Mouse (Mus musculus): ENCODE data around the gene Fam229b. TPM values are rescaled to one million over a fixed set of nuclear protein-coding genes. Genes with fewer than 3 reads are reported as not detected.

The Fam229b gene
- polyA plus RNA-seq, 1 experiment from 2014 or later = 8.5 TPM

- WGBS = 75% methylated on average over 4 of the region's 4 CpGs
- H3K4me3 ChIP-seq = no peak overlapping the region
- H3K4me1 ChIP-seq = peaks cover 3% of the 10 kb centered on the region; the same call in 1 of the 2 replicates
- H3K9me3 ChIP-seq (replicated peaks) = no peaks in the 10 kb centered on the region
- H3K27ac ChIP-seq = no peak overlapping the region
- H3K27me3 ChIP-seq (ENCODE audit: low read depth, poor library complexity, severe bottlenecking) = no peaks in the 10 kb centered on the region
- no peak for DNase-seq (ENCODE audit: low spot score)
- peaks cover 25% of the 10 kb centered on the region for H3K36me3 ChIP-seq
Observed at GRCm38 (mm10) chr10:39106935-39107334, 26.8 kb downstream of the Fam229b start.

GRCm38 (mm10) chr10:39106413-39106812 lies 27.3 kb downstream of the Fam229b start:
- WGBS = 73% methylated on average over 3 of the region's 3 CpGs
- no peak overlapping the region for H3K27ac ChIP-seq
- no peaks in the 10 kb centered on the region for H3K27me3 ChIP-seq (ENCODE audit: low read depth, poor library complexity, severe bottlenecking)
- no peak overlapping the region for H3K4me3 ChIP-seq
- H3K36me3 ChIP-seq = peaks cover 26% of the 10 kb centered on the region
- peaks cover 3% of the 10 kb centered on the region; the same call in 1 of the 2 replicates for H3K4me1 ChIP-seq
- no peaks in the 10 kb centered on the region for H3K9me3 ChIP-seq (replicated peaks)
- DNase-seq (ENCODE audit: low spot score) = no peak

GRCm38 (mm10) chr10:39104803-39105449 lies 28.8 kb downstream of the Fam229b start:
- no peaks in the 10 kb centered on the region for H3K27me3 ChIP-seq (ENCODE audit: low read depth, poor library complexity, severe bottlenecking)
- no peak overlapping the region for H3K4me3 ChIP-seq
- no peak overlapping the region for H3K27ac ChIP-seq
- H3K9me3 ChIP-seq (replicated peaks) = no peaks in the 10 kb centered on the region
- 94% methylated on average over 8 of the region's 8 CpGs for WGBS
- H3K36me3 ChIP-seq = peaks cover 24% of the 10 kb centered on the region
- H3K4me1 ChIP-seq = peaks cover 3% of the 10 kb centered on the region; the same call in 1 of the 2 replicates
- DNase-seq (ENCODE audit: low spot score) = no peak

- no peak overlapping the region for H3K27ac ChIP-seq
- H3K27me3 ChIP-seq (ENCODE audit: low read depth, poor library complexity, severe bottlenecking) = no peaks in the 10 kb centered on the region
- no peak for DNase-seq (ENCODE audit: low spot score)
- no peaks in the 10 kb centered on the region for H3K9me3 ChIP-seq (replicated peaks)
- no peaks in the 10 kb centered on the region for H3K4me1 ChIP-seq
- H3K4me3 ChIP-seq = no peak overlapping the region
- H3K36me3 ChIP-seq = peaks cover 56% of the 10 kb centered on the region
- 96% methylated on average over 10 of the region's 10 CpGs for WGBS
Observed at GRCm38 (mm10) chr10:39098746-39099145, 35.0 kb downstream of the Fam229b start.

GRCm38 (mm10) chr10:39096981-39097380 lies 36.7 kb downstream of the Fam229b start:
- H3K4me1 ChIP-seq = no peaks in the 10 kb centered on the region
- WGBS = 86% methylated on average over 9 of the region's 9 CpGs
- no peaks in the 10 kb centered on the region for H3K27me3 ChIP-seq (ENCODE audit: low read depth, poor library complexity, severe bottlenecking)
- H3K4me3 ChIP-seq = no peak overlapping the region
- no peak overlapping the region for H3K27ac ChIP-seq
- no peak for DNase-seq (ENCODE audit: low spot score)
- peaks cover 53% of the 10 kb centered on the region for H3K36me3 ChIP-seq
- no peaks in the 10 kb centered on the region for H3K9me3 ChIP-seq (replicated peaks)

GRCm38 (mm10) chr10:39072048-39072447 lies 61.7 kb downstream of the Fam229b start:
- DNase-seq (ENCODE audit: low spot score) = no peak
- H3K4me1 ChIP-seq = no peaks in the 10 kb centered on the region
- no peaks in the 10 kb centered on the region for H3K27me3 ChIP-seq (ENCODE audit: low read depth, poor library complexity, severe bottlenecking)
- H3K36me3 ChIP-seq = peaks cover 25% of the 10 kb centered on the region
- no peak overlapping the region for H3K4me3 ChIP-seq
- H3K9me3 ChIP-seq (replicated peaks) = no peaks in the 10 kb centered on the region
- H3K27ac ChIP-seq = no peak overlapping the region
- 79% methylated on average over 4 of the region's 4 CpGs for WGBS

Other genes starting within 250 kb of the Fam229b start
- gene Lama4, start 168.4 kb downstream of the Fam229b start, polyA plus RNA-seq (2016; fragmentation: Nextera tagmentation; extraction: Ambion mirVana) = 26.6 and 29.5 TPM in 2 replicates
- 25.8 and 26.1 TPM in 2 replicates for gene Tube1, start 62 bp upstream of the Fam229b start, polyA plus RNA-seq (2016; fragmentation: Nextera tagmentation; extraction: Ambion mirVana)
- 0.26 and 0.51 TPM in 2 replicates for gene Ccn6, start 29.9 kb upstream of the Fam229b start, polyA plus RNA-seq (2016; fragmentation: Nextera tagmentation; extraction: Ambion mirVana)
- 13.1 and 16.0 TPM in 2 replicates for gene Fyn, start 234.9 kb upstream of the Fam229b start, polyA plus RNA-seq (2016; fragmentation: Nextera tagmentation; extraction: Ambion mirVana)